Mouse (Mus musculus): ENCODE data around the gene Gm39653.
"Not testable (repeated sequence)": the region's sequence is repeated elsewhere in the genome, so short reads cannot be mapped to it uniquely, and the experiment has no call there.

The Gm39653 gene

GRCm38 (mm10) chr1:63615668-63616067, at the start of gene Gm39653:
Gene Gm39653, plus strand, starts transcription at chr1:63615968.
- no peak for DNase-seq (ENCODE audit: low read depth, low spot score)

DNA sequence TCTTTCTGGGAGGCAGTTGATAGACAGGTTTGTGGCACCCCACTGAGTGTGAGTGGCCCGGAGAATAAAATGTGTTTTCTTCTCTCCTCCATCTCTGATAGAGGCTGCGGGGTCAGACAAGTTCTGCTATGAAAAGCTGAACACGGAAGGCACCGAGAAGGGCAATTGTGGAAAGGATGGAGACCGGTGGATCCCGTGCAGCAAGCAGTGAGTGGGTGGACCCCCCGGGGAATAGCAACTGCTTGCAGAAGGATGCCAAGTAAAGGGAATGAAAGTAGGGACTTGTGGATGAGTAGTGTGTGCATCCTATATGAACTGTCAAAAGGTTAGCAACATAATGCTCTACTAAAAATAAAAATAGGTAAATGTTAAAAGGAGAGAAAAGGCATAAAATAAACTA, 49.3 kb upstream of the Gm39653 start:
- DNase-seq (ENCODE audit: low read depth, low spot score) = no peak

GRCm38 (mm10) chr1:63567031-63567430, 48.7 kb upstream of the Gm39653 start:
- no peak for DNase-seq (ENCODE audit: low read depth, low spot score)

- no peak for DNase-seq (ENCODE audit: low read depth, low spot score)
These were observed 43.5 kb upstream of the Gm39653 start for GRCm38 (mm10) chr1:63572229-63572628.

DNA sequence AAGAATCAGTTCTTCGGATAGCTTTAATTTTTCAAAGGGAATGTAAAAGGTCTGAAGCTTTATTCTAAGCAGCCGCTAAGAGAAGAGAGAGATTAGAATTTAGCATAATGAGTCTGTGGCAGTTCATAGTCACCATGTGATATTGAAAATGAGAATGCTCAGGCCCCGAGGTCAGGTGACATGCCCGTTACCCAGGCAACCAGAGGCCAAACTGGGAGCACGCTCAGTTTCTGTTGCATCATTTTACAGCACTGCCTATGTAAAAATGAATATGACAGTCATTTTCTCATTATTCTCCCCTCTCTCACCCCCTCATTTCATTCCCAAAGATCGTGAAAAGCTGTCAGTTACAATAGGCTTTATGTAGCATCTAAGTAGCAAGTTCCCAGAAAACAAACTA, 42.3 kb upstream of the Gm39653 start:
- no peak for DNase-seq (ENCODE audit: low read depth, low spot score)

- no peak for DNase-seq (ENCODE audit: low read depth, low spot score)
These were observed 41.7 kb upstream of the Gm39653 start for GRCm38 (mm10) chr1:63573864-63574611.

DNA sequence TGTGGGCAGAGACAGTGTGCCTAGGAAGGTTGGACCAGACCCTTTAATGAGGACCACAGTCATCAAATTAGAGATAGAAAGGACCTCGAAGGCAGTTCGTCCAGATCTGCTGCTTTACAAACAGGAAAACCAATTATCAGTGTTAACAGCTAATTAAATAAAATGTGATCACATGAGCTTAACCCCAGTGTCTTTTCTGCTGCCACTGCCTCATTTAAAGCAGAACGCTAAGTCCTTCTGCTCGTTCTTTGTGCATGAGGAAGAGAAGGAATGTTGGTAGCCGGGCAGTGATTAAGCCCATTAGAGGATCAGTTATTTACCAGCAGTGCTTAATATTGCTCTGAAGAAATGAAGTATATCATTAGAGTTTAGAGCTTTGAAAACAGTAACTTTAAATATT, 39.0 kb upstream of the Gm39653 start:
- no peak for DNase-seq (ENCODE audit: low read depth, low spot score)

DNA sequence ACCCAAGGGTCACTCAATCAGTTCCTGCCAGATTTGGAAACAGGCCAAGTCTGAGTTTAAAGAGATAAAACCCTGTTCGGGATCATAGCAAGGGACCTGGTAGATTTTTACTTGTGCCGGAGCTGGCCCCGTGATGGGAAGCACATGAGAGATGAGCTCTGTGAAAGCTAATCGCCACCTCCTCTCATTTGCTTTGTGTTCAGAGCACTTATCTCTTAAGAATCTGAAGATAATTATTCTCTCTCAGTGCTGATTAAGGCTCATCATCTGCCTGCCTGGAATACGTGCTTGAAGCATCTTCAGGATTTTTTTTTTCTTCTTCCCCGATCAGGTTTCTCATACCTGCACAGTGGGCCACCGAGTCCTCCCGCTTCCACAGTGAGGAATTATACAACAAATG, 36.6 kb upstream of the Gm39653 start:
- no peak for DNase-seq (ENCODE audit: low read depth, low spot score)

- no peak for DNase-seq (ENCODE audit: low read depth, low spot score)
These were observed 28.9 kb upstream of the Gm39653 start for GRCm38 (mm10) chr1:63586869-63587268.

GRCm38 (mm10) chr1:63603870-63604500, 11.8 kb upstream of the Gm39653 start:
- DNase-seq (ENCODE audit: low read depth, low spot score) = no peak

DNA sequence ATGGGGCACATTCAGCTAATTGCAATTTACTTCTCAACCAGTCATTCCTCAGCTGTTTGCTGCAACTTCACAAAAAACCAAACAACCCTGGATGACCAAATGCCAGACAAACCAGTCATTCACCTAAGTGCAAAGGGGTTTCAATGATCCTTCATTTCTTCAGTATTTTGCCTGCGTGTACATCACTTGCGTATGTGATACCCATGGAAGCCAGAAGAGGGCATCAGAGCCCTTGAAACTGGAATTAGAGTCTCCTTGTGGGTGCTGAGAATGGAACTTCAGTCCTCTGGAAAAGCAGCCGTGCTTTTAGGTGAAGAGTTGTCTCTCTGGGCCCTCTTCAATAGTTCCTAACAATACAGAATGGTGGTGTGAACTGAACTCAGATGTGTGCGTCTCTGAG, 6.2 kb upstream of the Gm39653 start:
- no peak for DNase-seq (ENCODE audit: low read depth, low spot score)

DNA sequence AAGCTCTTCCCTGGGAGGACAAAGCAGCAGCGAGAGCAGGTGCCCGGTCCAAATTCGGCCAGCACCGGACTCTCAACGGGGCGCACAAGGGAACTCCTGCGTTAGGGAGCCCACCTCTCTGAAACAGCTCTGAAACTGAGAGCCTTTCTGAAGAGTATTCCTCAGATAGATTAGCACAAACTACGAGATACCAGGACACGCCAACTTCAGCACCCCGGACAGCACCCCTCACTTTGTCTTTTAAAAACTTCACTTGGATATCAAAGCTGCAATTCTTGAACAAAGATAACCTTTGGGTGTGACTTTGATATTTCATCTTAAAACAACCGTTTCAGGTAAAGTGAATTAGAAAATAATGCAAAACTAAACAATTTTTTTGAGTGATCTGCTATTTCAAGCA, 1.2 kb upstream of the Gm39653 start:
- DNase-seq (ENCODE audit: low read depth, low spot score) = peak; percentile 31

DNA sequence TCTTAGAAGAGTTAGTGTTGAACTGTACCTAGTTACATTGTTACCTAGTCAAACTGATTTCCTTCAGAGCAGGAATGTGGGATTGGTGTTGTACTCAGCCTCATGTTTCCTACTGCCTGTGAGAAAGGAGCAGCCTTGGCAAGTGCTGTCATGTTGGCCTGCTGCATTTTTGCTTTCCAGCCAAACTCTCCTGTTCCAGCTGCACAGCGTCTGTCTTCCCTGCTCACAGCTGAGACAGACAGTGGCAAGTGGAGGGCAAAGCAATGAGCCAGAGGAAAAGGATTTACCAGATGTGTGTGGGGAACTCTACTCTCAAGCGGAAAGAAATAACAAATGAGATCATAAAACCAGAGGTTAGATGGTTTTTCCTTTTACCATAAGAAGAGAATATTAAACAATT, 12.4 kb downstream of the Gm39653 start:
- DNase-seq (ENCODE audit: low read depth, low spot score) = no peak

GRCm38 (mm10) chr1:63630390-63630789, 14.6 kb downstream of the Gm39653 start:
- not testable (repeated sequence) for DNase-seq (ENCODE audit: low read depth, low spot score)

DNA sequence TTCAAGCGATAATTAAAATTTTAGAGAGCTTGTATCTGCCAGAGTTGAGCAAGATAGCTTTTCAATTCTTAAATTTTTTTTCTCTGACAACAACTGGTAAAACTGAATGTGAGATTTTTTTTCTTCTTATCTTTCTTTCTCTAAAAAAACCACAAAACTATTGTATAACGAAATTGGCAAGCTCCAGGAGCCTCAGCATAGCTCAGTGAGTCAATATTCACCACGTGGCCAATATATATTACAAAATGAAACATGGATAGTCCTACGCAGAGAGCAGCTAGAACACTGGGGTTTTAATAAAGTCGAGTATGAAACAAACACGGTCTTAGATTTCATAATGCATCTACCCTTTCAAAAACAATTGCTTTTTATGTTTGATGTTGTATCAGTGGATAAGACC, 24.2 kb downstream of the Gm39653 start:
- DNase-seq (ENCODE audit: low read depth, low spot score) = no peak

GRCm38 (mm10) chr1:63658016-63658415, 42.2 kb downstream of the Gm39653 start:
- DNase-seq (ENCODE audit: low read depth, low spot score) = peak; percentile 40

DNA sequence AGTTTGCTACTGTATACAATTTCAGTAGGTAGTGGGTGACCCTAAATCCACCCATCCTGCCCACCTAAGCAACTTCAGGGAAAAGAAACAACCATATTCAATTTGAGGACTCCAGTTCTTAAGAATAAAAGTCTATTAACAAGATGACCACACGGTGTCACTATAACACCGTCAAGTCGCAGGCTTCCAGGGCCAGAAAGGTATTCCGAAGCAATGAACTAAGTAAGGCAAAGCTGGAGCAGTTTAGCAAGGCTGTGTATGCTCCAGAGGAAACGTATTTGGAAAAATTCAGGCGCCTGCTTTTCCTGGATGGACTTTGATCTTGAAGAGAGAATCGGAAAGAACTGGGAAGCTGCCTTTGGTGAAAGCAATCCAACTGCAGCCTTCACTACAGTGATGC, 43.8 kb downstream of the Gm39653 start:
- peak; percentile 22 for DNase-seq (ENCODE audit: low read depth, low spot score)

DNA sequence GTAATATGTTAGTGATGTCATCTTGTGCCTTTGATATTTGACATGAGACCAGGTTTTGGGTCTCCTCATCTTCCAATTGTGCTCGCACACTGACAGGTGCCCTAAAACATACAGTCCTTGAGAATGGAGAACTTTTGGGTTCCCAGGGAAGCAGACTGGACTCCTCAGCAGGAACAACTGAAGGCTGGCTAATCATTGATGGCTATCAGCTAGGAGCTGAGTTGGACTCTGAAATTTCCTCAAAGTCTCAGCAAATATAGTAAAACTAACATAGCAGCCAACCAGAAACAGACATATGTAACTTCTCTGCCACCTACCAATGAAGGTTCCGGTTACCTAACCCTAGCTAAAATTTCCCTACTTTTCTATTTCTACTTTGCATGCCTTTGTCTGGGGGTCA, 50.3 kb downstream of the Gm39653 start:
- no peak for DNase-seq (ENCODE audit: low read depth, low spot score)

DNA sequence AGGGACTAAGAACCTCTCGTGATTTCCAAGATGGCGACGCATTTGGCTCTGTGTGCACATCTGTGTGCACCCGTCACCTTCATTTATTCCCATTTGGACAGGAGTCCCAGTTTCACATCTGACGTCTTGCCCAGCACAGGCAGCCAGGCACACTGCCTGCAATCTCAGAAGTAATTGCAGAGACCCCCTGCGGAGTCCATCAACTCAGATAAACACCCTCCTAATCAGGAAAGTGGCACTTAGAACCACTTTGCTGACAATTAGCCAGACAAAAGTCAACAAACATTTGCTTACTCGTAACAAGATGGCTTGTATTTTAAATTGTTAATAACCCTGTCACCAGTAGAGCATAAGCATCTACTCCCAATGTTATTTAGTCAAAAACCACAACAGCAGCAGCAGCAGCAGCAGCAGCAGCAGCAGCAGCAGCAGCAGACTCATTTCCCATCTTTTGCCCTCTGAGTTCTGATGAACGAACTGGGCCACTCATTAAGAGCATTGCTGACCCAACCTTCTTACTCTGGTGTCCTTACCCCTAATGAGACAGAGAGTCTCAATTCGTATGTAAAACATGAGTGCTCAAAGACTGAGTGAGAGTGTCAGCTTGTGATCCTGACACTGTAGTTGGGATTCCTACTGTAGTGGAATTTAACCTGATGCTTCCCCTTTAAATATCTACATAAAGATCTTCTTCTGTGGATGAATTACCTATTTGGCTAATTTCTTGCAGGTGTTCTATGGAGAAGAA, 51.6 kb downstream of the Gm39653 start:
- DNase-seq (ENCODE audit: low read depth, low spot score) = no peak

DNA sequence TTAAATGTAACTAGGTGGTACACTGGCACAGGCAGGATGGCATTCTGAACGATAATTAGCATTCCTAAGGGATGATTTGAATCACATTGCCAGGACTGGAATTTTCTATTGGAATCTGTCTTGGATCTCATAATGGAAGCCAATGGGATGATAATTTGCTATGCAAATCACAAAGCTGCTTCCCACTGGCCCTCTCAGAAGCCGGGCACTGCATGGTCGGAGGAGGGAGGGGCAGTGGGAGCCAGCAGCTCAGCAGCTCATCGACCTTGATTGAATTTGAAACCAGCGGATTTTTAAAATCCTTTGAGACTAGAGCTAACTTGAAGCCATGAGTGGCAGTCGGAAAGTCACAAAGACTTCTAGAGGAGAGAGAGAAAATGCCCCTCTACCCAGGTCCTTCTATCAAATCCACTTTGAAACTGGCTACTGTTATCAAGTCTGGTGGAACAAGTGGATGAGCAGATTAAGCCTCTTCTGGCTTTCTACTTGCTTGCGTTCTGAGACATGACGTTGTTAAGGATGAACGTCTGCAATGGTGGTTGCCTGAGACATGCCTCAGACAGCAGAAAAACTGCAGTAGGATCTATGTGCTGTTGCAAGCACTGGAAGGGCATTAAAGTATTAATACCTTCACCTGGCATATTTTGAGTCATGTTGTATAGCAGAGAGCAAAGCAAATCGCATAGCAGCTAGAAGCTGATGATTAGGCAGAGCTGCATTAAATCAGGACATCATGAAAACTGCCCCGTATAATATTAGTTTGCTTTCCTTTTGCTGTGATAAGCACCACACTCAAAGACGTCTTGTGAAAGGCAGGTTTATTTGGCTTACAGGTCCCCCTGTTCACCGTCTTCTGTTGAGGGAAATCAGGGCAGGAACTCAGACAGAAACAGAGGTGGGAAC, 52.4 kb downstream of the Gm39653 start:
- DNase-seq (ENCODE audit: low read depth, low spot score) = no peak

GRCm38 (mm10) chr1:63668852-63669160, 53.0 kb downstream of the Gm39653 start:
- DNase-seq (ENCODE audit: low read depth, low spot score) = no peak
